Mouse (Mus musculus) hindbrain, embryonic 13.5 days (tissue): ENCODE results near the gene Mblac2. TPM values are rescaled to one million over a fixed set of nuclear protein-coding genes. Genes with fewer than 3 reads are reported as not detected.

Source experiments
- ATAC-seq: fragments of 200-750 bp; cut with Nextera tagmentation; 2 replicates; pipeline ENCODE4 v1.8.0; 2017; ENCODE audit warnings: moderate TSS enrichment; ENCODE audit not compliant: low FRiP score
- H3K27ac ChIP-seq: fragments of 300-500 bp; sonication (generic); 2 replicates; pipeline ENCODE4 v1.5.1; 2015; ENCODE audit warnings: inconsistent platforms, mild to moderate bottlenecking, moderate library complexity
- H3K27me3 ChIP-seq: fragments of 300-500 bp; sonication (generic); 2 replicates; pipeline ENCODE4 v1.6.1; 2015; ENCODE audit warnings: mild to moderate bottlenecking, inconsistent platforms
- H3K36me3 ChIP-seq: fragments of 300-500 bp; sonication (generic); 2 replicates; pipeline ENCODE4 v1.6.1; 2015; ENCODE audit warnings: mild to moderate bottlenecking, inconsistent platforms
- H3K4me1 ChIP-seq: fragments of 300-500 bp; sonication (generic); replicated peaks from 2 replicates; pipeline ENCODE4 v1.6.1; 2015; ENCODE audit warnings: inconsistent platforms
- H3K4me2 ChIP-seq: fragments of 300-500 bp; sonication (generic); 2 replicates; pipeline ENCODE4 v1.6.1; 2015; ENCODE audit warnings: inconsistent platforms, mild to moderate bottlenecking, moderate library complexity
- H3K4me3 ChIP-seq: fragments of 300-500 bp; sonication (generic); 2 replicates; pipeline ENCODE4 v1.5.1; 2015; ENCODE audit warnings: mild to moderate bottlenecking, inconsistent platforms
- H3K9ac ChIP-seq: fragments of 300-500 bp; sonication (generic); 2 replicates; pipeline ENCODE4 v1.6.1; 2015; ENCODE audit warnings: mild to moderate bottlenecking, inconsistent platforms
- H3K9me3 ChIP-seq: fragments of 300-500 bp; sonication (generic); 2 replicates; pipeline ENCODE4 v1.6.1; 2016; ENCODE audit warnings: inconsistent platforms
- WGBS: fragments of 180-500 bp; shearing (Covaris S2); methylation state at CpG from one replicate; pipeline ENCODE4 v1.1.7; 2015; 5-methylcytosine and 5-hydroxymethylcytosine counted together
- polyA plus RNA-seq: library from polyadenylated mRNA; unstranded; fragments of >200 nt; fragmentation: Nextera tagmentation; extraction: Ambion mirVana; gene quantifications from 2 replicates; pipeline ENCODE4 v1.2.1, GENCODE M21; 2015

Mblac2 gene
- polyA plus RNA-seq, 1 experiment from 2014 or later = 25.6 TPM

DNA sequence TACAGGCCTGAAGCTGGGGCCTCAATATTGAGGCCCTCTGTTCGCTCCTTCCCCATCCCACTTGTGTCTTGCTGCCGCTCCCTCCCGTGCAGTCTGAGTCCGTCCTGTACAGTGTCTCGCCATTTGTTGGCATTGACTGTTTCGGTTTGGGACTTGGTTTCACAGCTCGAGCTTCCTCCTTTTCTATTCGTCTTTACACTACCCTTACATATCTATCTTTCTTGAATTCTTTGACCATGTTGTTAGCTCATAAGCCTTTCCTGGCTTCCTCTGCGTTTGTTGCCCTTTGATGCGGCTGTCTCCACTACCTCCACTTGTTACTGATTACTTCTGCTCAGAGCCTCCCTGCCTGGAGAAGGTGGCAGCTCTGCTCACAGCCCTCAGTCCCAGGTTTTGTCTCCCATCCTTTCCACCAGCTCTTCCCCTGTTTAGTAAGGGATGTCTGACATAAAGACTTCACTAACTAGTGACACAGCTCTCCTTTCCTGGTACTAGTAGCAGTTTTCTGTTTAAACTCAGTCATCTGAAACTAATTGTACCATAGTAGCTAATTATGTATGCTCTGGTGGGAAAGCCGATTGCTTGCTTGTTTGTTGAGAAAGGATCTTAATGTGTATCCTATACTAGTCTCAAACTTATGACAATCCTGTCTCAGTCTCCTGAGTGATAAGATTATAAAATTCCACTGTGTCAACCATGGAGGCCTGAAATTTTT, 74.8 kb downstream of the Mblac2 start:
- Histone ChIP-seq H3K4me2 (peak overlapping the region; percentile 30), H3K27me3 (no peaks in the 10 kb centered on the region), H3K36me3 (peaks cover 25% of the 10 kb centered on the region), H3K9ac (peak overlapping the region; percentile 56), H3K4me3 (no peak overlapping the region), H3K4me1 (peaks cover 22% of the 10 kb centered on the region), H3K27ac (no peak overlapping the region), H3K9me3 (no peaks in the 10 kb centered on the region)
- ATAC-seq = no peak
- 69% methylated on average over 11 of the region's 11 CpGs for WGBS

DNA sequence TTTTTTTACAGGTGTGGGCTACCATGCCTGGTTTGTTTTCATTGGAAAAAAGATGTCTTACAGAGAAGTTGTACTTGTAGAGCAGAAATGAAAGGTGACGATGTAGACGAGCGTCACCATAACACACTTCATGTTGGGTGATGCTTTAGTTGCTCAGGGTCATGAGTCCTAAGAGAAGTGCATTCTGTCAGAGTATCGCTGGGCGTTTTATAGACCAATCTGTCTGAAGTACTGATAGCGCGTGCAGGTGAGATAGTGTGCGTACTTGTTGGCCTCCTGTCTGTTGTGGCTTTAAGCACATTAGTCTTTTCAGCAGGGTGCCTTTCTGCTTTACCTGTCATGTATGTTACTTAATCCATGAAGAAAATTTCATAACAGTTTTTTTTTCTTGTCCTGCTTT, 79.0 kb downstream of the Mblac2 start:
- 96% methylated on average over 8 of the region's 8 CpGs for WGBS
- Histone ChIP-seq H3K4me2 (no peak overlapping the region), H3K36me3 (peaks cover 38% of the 10 kb centered on the region), H3K27me3 (no peaks in the 10 kb centered on the region), H3K9me3 (no peaks in the 10 kb centered on the region), H3K27ac (no peak overlapping the region), H3K9ac (no peak overlapping the region), H3K4me3 (no peak overlapping the region), H3K4me1 (peaks cover 9% of the 10 kb centered on the region)
- no peak for ATAC-seq

DNA sequence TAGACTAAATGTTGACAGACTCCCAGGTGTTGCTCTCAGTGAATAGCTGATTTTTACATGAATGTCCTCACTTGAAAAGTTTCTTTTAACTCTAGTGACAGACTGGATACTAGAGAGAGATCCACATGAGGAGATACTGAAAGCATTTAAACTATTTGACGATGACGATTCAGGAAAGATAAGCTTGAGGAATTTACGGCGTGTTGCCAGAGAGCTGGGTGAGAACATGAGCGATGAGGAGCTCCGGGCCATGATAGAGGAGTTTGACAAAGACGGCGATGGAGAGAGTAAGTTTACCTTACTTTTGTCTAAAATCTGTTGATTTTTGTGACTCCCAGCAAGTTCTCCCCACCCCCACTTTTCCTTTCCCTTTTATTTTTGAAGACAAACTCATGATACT, 80.7 kb downstream of the Mblac2 start:
- no peak overlapping the region for H3K4me3 ChIP-seq
- no peak overlapping the region for H3K9ac ChIP-seq
- no peaks in the 10 kb centered on the region for H3K9me3 ChIP-seq
- H3K27me3 ChIP-seq = no peaks in the 10 kb centered on the region
- ATAC-seq = no peak
- no peaks in the 10 kb centered on the region for H3K4me1 ChIP-seq
- H3K4me2 ChIP-seq = no peak overlapping the region
- H3K27ac ChIP-seq = no peak overlapping the region
- WGBS = 95% methylated on average over 8 of the region's 8 CpGs
- peaks cover 38% of the 10 kb centered on the region for H3K36me3 ChIP-seq

DNA sequence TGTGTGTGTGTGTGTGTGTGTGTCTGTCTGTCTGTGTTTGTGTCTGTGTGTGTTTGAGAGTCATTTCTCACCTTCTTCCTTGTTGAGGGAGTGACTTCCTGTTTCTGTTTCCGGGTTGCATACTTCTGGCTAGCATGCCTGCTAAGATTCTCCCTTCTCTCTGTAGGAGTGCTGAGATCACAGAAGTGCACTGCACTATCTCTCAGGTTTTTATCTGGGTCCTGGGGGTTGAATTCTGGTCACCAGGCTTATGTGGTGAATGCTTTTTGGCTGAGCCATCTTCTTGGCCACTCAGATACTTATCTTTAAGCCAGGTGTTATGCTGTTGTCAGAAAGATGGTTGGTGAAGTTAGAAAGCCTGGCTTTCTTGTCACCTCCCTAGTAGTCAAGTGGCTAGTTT, 82.7 kb downstream of the Mblac2 start:
- Histone ChIP-seq H3K4me3 (no peak overlapping the region), H3K36me3 (peaks cover 27% of the 10 kb centered on the region), H3K9me3 (no peaks in the 10 kb centered on the region), H3K9ac (no peak overlapping the region), H3K27me3 (no peaks in the 10 kb centered on the region), H3K4me2 (no peak overlapping the region), H3K4me1 (no peaks in the 10 kb centered on the region), H3K27ac (no peak overlapping the region)
- 82% methylated on average over 1 of the region's 1 CpGs for WGBS
- no peak for ATAC-seq

DNA sequence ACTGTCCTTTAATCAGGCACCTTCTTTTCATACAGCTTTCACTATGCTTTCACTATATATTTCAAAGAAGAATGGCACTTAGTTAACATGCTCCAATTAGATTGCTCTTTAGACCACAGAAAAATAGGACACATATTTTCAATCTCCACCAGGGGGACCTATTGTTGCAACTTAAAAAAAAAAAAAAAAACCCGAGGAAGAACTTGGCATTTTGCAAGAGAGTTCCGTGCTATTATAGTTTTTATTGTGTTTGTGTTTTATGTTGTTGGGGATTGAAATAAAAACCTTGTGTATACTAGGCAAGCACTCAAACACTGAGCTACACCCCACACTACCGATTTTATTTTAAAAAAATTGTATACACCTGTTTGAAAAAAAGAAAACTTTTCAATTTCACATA, 90.0 kb downstream of the Mblac2 start:
- WGBS = 46% methylated on average over 3 of the region's 3 CpGs
- Histone ChIP-seq H3K36me3 (0 out of 2 replicates have a peak, but pooled peaks cover 3% of the 10 kb centered on the region), H3K4me1 (no peaks in the 10 kb centered on the region), H3K4me3 (no peak overlapping the region), H3K27me3 (no peaks in the 10 kb centered on the region), H3K9me3 (no peaks in the 10 kb centered on the region), H3K4me2 (no peak overlapping the region), H3K27ac (no peak overlapping the region), H3K9ac (no peak overlapping the region)
- ATAC-seq = no peak

Other genes starting within 250 kb of the Mblac2 start
- gene Adgrv1, start 78.2 kb upstream of the Mblac2 start, polyA plus RNA-seq = 19.1 and 22.0 TPM in 2 replicates
- 19.5 and 20.8 TPM in 2 replicates for gene Lysmd3, start 53.7 kb upstream of the Mblac2 start, polyA plus RNA-seq
- 4.2 and 6.2 TPM in 2 replicates for gene Polr3g, start 328 bp upstream of the Mblac2 start, polyA plus RNA-seq
- gene Cetn3, start 71.7 kb downstream of the Mblac2 start, polyA plus RNA-seq = 242 and 244 TPM in 2 replicates